Mouse (Mus musculus): Measurements from ENCODE around the gene Cpn2. TPM values are rescaled to one million over a fixed set of nuclear protein-coding genes. Genes with fewer than 3 reads are reported as not detected.

The Cpn2 gene
- total and polyA plus RNA-seq, 3 experiments: 1.7 to 3.6 (median 2.4) TPM

- no peak for DNase-seq
These were observed 28.5 kb downstream of the Cpn2 start for GRCm38 (mm10) chr16:30238791-30239190.

GRCm38 (mm10) chr16:30236091-30236699 is 31.1 kb downstream of the Cpn2 start:
- DNase-seq: peak; percentile 88

DNA sequence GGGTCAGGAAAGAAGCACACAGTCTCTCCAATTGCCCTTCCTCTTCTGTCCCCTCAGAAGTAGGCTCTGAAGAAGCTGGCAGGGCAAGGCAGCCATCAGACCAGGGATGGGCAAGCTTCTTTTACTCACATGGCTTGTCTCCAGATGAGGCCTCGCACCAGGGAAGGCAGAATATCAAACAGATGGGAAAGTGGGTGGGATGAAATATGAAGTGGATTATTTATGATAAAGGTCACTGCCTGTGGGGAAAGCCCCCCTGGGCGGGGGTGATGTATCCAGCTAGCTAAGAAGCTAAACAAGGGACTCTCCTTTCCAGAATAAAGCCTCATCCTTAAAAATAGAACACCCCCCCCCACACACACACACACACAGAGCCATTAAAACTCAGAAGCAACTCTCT is 31.7 kb downstream of the Cpn2 start:
- DNase-seq: no peak

DNA sequence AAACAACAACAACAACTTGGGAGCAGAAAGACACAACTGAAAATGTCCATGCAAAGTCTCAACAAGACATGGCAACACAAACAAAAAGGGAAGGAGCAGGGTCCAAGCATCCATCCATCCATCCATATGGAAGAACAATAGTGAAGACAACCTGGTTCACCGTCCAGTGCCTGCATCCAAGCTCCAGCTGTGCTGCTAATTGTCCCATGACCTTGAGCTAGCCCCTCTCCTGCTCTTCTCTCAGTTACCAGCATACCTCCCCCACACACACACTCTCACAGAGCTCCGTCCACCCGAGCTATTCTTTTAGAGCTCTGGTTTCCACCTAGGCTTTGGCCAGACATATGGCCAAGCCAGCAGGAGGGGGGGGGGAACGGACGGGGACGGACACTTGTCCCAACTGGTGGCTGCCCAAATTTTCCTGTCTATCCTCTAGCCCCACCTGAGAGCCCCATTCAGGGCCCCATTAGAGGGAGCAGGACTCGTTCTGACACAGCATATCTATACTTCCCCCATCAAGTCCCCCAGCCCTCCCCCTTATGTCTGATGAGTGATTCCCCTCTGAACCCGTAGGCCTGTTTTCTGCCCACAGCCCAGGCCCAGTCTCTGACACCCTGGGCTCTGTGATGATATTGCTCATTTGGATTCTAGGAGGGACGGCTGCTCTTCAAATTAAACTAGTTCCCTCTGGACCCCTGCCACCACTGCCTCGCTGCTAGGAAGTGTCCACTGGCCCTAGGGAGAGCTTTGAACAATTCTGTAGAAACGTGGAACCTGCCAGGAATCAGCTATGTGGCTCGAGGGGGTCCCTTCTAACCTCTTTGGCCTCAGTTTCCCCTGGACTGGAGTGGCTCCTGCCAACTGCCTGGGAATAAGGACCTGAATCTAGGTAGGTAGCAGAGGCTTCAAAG is 32.4 kb downstream of the Cpn2 start:
- no peak for DNase-seq

GRCm38 (mm10) chr16:30234077-30234476 is 33.2 kb downstream of the Cpn2 start:
- no peak for DNase-seq

DNA sequence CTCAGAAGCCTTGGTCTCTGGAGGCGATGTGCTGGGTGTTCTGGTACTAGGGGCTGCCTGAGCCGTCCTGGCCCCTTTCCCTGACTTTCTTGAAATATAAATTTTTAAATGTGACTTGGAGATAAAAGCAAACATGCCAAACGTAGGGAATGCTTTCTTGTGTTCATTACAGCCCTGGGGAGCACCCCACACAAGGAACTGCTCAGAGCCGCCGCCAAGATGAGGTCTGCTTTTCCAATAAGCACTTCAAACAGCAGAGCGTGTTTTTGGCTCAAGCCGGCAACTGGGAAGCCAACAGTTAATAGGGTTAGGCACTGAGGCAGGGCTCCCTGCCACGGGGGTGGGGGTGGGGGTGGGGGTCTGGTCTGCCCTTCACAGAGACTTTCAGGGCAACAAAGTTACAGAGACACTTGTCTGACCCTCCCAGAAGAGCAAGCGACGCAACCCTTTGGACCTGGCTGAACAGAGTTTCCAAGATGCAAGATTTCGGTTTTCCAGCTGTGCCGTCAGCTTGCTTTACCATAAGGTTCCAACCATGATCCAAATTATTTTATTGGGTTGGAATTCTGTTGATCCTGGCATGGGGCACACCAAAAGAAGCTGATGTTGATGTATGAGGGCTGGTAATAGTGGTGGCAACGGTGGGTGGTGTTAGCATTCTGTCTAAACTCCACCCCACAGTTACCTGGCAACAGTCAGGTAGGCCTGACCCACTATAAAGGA is 35.3 kb downstream of the Cpn2 start:
- DNase-seq: no peak

DNA sequence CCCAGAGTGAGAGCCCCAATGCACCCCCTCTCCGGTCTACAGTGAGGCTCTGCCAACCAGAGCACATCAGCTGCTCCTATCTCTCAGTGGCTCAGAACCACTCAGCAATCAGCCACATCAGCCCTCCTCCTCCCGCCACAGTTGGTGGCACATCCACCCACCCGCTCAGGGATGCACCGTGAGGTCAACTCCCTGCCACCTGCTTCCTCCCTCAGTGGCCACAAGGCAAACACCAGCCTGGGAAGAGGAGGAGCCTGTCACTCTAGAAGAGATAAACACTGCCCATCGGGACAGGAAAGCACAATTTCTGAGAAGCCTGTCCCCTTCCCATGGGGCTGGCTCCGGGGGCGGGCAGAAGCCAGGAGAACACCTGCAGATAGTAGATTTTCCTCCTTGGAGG is 39.9 kb downstream of the Cpn2 start:
- DNase-seq: no peak

DNA sequence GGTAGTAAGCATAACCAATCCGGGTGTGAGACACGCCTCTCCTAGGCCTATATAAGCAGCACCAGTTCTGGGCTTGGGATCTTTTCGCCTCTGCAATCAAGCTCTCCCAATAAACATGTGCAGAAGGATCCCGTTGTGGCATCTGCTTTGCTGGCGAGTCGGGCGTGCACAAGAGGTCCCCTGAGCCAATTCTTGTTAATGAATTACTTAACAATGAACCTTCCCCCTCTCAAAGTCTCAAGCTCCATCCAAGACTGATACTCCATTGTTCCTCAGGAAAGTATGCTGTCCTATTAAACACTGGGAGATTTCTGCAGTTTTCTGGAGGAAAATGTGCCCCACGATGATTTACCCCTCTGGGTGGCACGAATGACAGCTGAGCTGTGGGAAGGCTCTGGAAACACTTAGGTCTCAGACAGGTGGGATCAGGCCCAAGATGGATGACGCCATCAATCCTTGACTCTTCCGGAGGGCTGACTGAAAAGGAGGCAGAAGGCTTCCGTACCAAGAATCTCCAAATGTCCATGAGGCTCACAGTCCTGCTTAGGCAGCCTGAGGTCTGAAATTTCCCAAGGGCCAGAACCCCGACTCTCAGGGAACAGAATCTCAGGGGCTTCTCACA is 46.0 kb downstream of the Cpn2 start:
- DNase-seq: no peak

DNA sequence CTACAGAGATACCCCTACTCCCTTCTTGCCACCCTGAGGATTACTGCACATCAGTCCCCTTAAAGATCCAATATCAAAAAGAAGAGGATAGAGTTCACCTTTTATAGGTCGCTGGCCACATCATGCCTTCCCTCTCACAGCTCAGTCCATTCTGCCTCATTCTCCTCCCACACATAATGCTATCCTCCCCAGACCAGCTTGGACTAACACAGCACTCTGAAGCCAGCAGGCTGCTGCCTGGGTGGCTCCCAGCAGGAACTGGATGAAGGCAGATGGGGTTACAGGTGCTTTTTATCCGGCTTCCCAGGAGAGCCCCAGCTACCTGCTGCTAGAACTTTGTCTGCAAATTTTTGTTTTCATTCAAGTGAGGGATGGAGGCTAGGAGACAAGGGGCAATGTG is 51.5 kb downstream of the Cpn2 start:
- DNase-seq: no peak

GRCm38 (mm10) chr16:30213644-30214043 is 53.7 kb downstream of the Cpn2 start:
- no peak for DNase-seq

GRCm38 (mm10) chr16:30212035-30212434 is 55.3 kb downstream of the Cpn2 start:
- DNase-seq: no peak

- DNase-seq: no peak
These were observed 58.0 kb downstream of the Cpn2 start for GRCm38 (mm10) chr16:30209264-30209663.

- no peak for DNase-seq
These were observed 59.3 kb downstream of the Cpn2 start for GRCm38 (mm10) chr16:30207991-30208390.

- DNase-seq: no peak
These were observed 60.0 kb downstream of the Cpn2 start for GRCm38 (mm10) chr16:30207111-30207828.

Other genes starting within 250 kb of the Cpn2 start
- gene Hes1, start 203.1 kb downstream of the Cpn2 start, total RNA-seq (2021): 10 to 100 TPM; 13.3 to 40.9 TPM
- gene Hes1, start 203.1 kb downstream of the Cpn2 start, polyA plus RNA-seq (2012; rRNA removed): 199 and 336 TPM in 2 replicates
- gene Lrrc15, start 15.8 kb upstream of the Cpn2 start, total RNA-seq (2021): under 1 TPM in 1 of 2 experiments, not detected in 1; 0.06 TPM
- 0.02 TPM in 2 replicates for gene Lrrc15, start 15.8 kb upstream of the Cpn2 start, polyA plus RNA-seq (2012; rRNA removed)
- under 1 TPM in 1 of 2 experiments, not detected in 1; 0.17 TPM for gene Gp5, start 43.3 kb upstream of the Cpn2 start, total RNA-seq (2021)
- 0.04 and 0.35 TPM in 2 replicates for gene Gp5, start 43.3 kb upstream of the Cpn2 start, polyA plus RNA-seq (2012; rRNA removed)
- gene Atp13a3, start 138.5 kb upstream of the Cpn2 start, total RNA-seq (2021): 10 to 100 TPM; 71.3 to 98.1 TPM
- 65.3 and 69.3 TPM in 2 replicates for gene Atp13a3, start 138.5 kb upstream of the Cpn2 start, polyA plus RNA-seq (2012; rRNA removed)

All from adrenal gland, adult 2 months (tissue).